Mouse (Mus musculus) embryonic facial prominence, embryonic 13.5 days (tissue): ENCODE measurements around the gene Elf1. TPM values are rescaled to one million over a fixed set of nuclear protein-coding genes. Genes with fewer than 3 reads are reported as not detected.

Experiments
- ATAC-seq: fragments of 200-750 bp; cut with Nextera tagmentation; 2 replicates; pipeline ENCODE4 v1.8.0; 2017; ENCODE audit warnings: low read depth; ENCODE audit not compliant: insufficient number of reproducible peaks, insufficient read depth, low FRiP score, low TSS enrichment
- H3K27ac ChIP-seq: fragments of 300-500 bp; sonication (generic); 2 replicates; pipeline ENCODE4 v1.5.1; 2015; ENCODE audit warnings: moderate library complexity, mild to moderate bottlenecking, inconsistent platforms
- H3K27me3 ChIP-seq: fragments of 300-500 bp; sonication (generic); 2 replicates; pipeline ENCODE4 v1.6.1; 2015; ENCODE audit warnings: mild to moderate bottlenecking, inconsistent platforms
- H3K36me3 ChIP-seq: fragments of 300-500 bp; sonication (generic); 2 replicates; pipeline ENCODE4 v1.6.1; 2015; ENCODE audit warnings: mild to moderate bottlenecking, inconsistent platforms
- H3K4me1 ChIP-seq: fragments of 300-500 bp; sonication (generic); 2 replicates; pipeline ENCODE4 v1.6.1; 2015; ENCODE audit warnings: inconsistent platforms
- H3K4me2 ChIP-seq: fragments of 300-500 bp; sonication (generic); 2 replicates; pipeline ENCODE4 v1.6.1; 2015; ENCODE audit warnings: moderate library complexity, mild to moderate bottlenecking, inconsistent platforms
- H3K4me3 ChIP-seq: fragments of 300-500 bp; sonication (generic); 2 replicates; pipeline ENCODE4 v1.5.1; 2015; ENCODE audit warnings: mild to moderate bottlenecking, inconsistent platforms
- H3K9ac ChIP-seq: fragments of 300-500 bp; sonication (generic); 2 replicates; pipeline ENCODE4 v1.6.1; 2015; ENCODE audit warnings: mild to moderate bottlenecking, inconsistent platforms
- H3K9me3 ChIP-seq: fragments of 300-500 bp; sonication (generic); 2 replicates; pipeline ENCODE4 v1.6.1; 2016; ENCODE audit warnings: inconsistent platforms
- WGBS: fragments of 180-500 bp; shearing (Covaris S2); methylation state at CpG from one replicate; pipeline ENCODE4 v1.1.7; 2015; ENCODE audit warnings: mixed read lengths; 5-methylcytosine and 5-hydroxymethylcytosine counted together
- polyA plus RNA-seq: library from polyadenylated mRNA; unstranded; fragments of >200 nt; fragmentation: Nextera tagmentation; extraction: Ambion mirVana; gene quantifications from 2 replicates; pipeline ENCODE4 v1.2.1, GENCODE M21; 2015

Gene Elf1
- polyA plus RNA-seq, 1 experiment from 2014 or later, result 13.1 TPM

DNA sequence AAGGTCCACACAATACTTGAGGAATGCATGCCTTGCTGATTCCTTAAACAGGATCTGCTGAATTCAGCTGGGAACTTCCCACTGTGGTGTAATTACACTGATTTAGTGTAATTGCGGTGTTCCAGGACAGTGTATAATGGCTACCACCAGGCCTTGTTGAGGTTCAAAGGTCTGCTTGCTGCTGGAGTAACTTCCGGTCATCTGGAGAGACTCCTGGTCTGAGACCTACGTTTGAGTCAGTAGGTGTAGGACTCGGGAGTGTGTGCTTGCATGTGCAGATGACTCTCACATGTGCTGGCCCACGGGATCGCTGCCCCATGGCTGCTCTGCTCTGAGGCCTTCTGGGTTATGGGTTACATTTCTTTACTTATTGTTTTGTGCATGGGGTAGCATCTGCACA lies 13.4 kb downstream of the Elf1 start:
- Histone ChIP-seq H3K4me3 (no peak overlapping the region), H3K9me3 (no peaks in the 10 kb centered on the region), H3K27me3 (no peaks in the 10 kb centered on the region), H3K9ac (no peak overlapping the region), H3K4me2 (no peak overlapping the region), H3K4me1 (no peaks in the 10 kb centered on the region), H3K27ac (no peak overlapping the region), H3K36me3 (peaks cover 6% of the 10 kb centered on the region; the same call in 1 of the 2 replicates)
- no peak; the same call in 1 of the 2 replicates for ATAC-seq
- WGBS, result 56% methylated on average over 6 of the region's 6 CpGs

DNA sequence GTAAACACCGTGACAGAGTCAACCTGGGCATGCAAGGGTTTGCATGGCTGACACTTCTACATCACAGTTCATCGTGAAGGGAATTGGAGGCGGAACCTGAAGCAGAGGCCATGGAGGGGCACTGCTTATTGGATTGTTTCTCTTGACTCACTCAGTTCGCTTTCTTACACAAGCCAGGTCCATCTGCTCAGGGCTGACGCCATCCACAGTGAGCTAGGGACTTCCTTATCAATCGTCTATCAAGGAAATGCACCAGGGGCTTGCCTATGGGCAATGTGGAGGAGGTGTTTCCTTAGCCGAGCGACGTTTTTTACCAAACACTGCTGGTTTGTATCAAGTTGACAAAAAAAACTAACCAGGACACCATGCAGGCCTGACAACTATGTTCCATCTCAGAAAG lies 18.3 kb downstream of the Elf1 start:
- Histone ChIP-seq H3K27ac (no peak overlapping the region), H3K27me3 (no peaks in the 10 kb centered on the region)
- no peak for ATAC-seq

DNA sequence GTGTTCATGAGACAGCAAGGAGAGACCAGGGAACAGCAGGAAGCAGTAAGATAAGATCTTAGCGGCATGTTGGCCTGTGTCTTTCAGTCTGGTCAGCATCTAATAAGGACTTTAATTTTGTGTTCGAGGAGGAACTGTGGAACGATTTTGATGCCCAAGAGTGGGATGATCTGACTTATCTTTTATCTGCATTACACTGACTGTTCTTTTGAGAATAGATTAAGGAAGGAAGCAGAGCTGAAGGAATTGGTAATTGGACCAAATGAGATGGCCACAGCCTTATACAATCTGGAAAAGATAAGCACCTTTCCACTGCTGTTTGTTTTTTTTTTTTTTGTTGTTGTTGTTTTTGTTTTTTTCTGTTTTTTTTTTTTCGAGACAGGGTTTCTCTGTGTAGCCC lies 19.8 kb downstream of the Elf1 start:
- Histone ChIP-seq H3K27ac (no peak overlapping the region), H3K9me3 (no peaks in the 10 kb centered on the region), H3K9ac (no peak overlapping the region), H3K4me2 (no peak overlapping the region), H3K27me3 (no peaks in the 10 kb centered on the region), H3K4me3 (no peak overlapping the region), H3K4me1 (peaks cover 9% of the 10 kb centered on the region), H3K36me3 (peaks cover 7% of the 10 kb centered on the region)
- ATAC-seq, result no peak
- 77% methylated on average over 4 of the region's 4 CpGs for WGBS

More for the DNA sequence above, 18.3 kb downstream of the Elf1 start:
- H3K9ac ChIP-seq, result no peak overlapping the region
- H3K4me1 ChIP-seq, result peaks cover 9% of the 10 kb centered on the region
- peaks cover 7% of the 10 kb centered on the region for H3K36me3 ChIP-seq
- WGBS, result 74% methylated on average over 9 of the region's 9 CpGs
- no peak overlapping the region for H3K4me3 ChIP-seq
- no peaks in the 10 kb centered on the region for H3K9me3 ChIP-seq
- H3K4me2 ChIP-seq, result no peak overlapping the region

DNA sequence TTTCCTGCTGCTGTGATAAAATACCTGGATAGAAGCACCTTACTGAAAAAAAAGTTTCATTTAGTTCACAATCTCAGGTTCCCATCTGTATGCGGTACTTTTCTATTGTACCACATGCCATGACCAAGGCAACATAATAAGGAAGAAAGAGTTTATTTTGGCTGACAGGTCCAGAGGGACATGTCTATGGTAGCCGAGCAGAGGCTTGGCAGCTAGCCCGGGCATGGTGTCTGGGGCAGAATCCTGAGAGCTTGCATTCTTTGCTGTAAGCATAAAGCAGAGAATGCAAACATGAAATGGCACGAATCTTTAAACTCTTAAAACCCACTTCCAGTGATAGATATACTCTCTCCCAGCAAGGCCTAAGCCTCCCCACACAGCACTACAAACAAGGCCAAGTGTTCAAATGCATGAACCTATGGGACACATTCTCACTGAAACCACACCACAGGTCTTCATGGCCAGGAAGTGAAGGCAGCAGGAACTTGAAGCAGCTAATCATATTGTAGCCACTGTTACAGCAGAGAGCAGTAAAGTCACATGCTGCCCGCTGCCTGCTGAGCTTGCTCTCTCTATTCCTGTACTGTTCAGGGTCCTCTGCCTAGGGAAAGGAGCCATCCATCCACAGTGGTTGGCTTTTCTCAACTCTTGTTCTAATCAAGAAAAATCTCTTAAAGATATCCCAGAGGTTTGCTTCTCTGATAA lies 22.5 kb downstream of the Elf1 start:
- Histone ChIP-seq H3K9ac (no peak overlapping the region), H3K4me1 (peaks cover 9% of the 10 kb centered on the region), H3K9me3 (no peaks in the 10 kb centered on the region), H3K36me3 (peaks cover 7% of the 10 kb centered on the region), H3K27me3 (no peaks in the 10 kb centered on the region), H3K4me2 (no peak overlapping the region), H3K4me3 (no peak overlapping the region), H3K27ac (peak overlapping the region; percentile 69)
- ATAC-seq, result no peak
- 49% methylated on average over 5 of the region's 5 CpGs for WGBS

DNA sequence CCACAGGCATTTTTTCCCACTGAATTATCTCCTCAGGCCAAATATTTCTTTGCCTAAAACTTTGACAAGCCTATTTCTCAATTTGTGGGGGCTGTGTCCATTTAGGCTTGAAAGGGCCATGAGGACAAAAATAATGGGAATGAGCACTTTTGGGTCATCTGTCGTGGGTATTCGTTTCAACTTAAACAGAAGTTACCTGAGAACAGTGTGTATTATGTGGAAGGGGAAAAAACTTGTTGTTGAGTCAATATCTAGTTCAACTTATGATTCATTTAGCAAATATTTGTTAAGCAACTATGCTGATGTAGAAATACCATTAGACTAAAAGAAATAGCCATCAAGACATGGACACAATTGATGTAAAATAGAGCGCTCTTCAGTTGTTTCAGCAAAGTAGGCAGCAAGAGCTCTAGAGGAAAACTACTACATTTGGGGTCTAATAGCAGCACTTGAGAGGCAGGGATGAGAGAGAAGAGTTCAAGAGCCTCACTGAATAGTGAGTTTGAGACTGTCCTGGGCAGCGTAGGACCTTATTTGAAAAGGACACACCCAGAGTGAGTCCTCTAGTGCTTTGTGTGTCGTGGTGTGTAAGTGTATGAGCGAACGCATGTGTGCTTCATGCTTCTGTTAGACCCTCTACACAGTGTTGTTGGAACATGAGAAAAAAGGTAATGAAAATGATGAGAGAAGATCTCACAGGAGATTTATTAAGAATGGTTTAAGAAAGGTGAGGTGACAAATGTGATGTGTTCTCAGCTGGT lies 23.4 kb downstream of the Elf1 start:
- no peak for ATAC-seq
- Histone ChIP-seq H3K27me3 (no peaks in the 10 kb centered on the region), H3K4me3 (no peak overlapping the region), H3K27ac (no peak overlapping the region), H3K4me1 (peaks cover 9% of the 10 kb centered on the region), H3K4me2 (no peak overlapping the region), H3K36me3 (peaks cover 7% of the 10 kb centered on the region), H3K9ac (no peak overlapping the region), H3K9me3 (no peaks in the 10 kb centered on the region)
- WGBS, result 91% methylated on average over 7 of the region's 7 CpGs

GRCm38 (mm10) chr14:79506207-79506606 lies 25.2 kb downstream of the Elf1 start:
- no peaks in the 10 kb centered on the region for H3K27me3 ChIP-seq
- no peaks in the 10 kb centered on the region for H3K9me3 ChIP-seq
- WGBS, result 62% methylated on average over 9 of the region's 9 CpGs
- H3K4me1 ChIP-seq, result peaks cover 17% of the 10 kb centered on the region
- peaks cover 7% of the 10 kb centered on the region for H3K36me3 ChIP-seq
- ATAC-seq, result no peak
- H3K9ac ChIP-seq, result no peak overlapping the region
- H3K27ac ChIP-seq, result no peak overlapping the region
- no peak overlapping the region for H3K4me2 ChIP-seq
- H3K4me3 ChIP-seq, result no peak overlapping the region

DNA sequence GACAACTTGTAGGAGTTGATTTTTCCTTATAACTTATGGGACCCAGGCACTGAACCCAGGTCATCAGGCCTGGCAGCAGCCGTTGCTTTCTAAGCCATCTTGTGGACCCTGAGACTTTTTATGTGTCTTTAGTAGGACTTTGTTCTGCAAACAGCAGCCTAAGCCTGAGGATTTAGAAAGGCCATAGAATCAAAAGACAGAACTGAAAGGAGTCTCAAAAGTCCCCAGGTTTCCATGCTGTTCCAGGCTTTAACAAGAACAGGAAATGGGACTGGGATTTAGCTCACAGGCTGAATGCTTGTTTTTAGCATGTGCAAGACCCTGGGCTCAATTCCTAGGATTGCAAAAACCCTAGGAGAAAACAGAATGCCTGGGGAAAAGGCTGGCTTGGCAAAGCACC lies 26.9 kb downstream of the Elf1 start:
- WGBS, result 75% methylated on average over 1 of the region's 1 CpGs
- no peaks in the 10 kb centered on the region for H3K9me3 ChIP-seq
- no peak overlapping the region for H3K4me2 ChIP-seq
- no peak overlapping the region for H3K27ac ChIP-seq
- peaks cover 17% of the 10 kb centered on the region for H3K4me1 ChIP-seq
- no peak for ATAC-seq
- H3K36me3 ChIP-seq, result no peaks in the 10 kb centered on the region
- H3K27me3 ChIP-seq, result no peaks in the 10 kb centered on the region
- no peak overlapping the region for H3K9ac ChIP-seq
- H3K4me3 ChIP-seq, result no peak overlapping the region

DNA sequence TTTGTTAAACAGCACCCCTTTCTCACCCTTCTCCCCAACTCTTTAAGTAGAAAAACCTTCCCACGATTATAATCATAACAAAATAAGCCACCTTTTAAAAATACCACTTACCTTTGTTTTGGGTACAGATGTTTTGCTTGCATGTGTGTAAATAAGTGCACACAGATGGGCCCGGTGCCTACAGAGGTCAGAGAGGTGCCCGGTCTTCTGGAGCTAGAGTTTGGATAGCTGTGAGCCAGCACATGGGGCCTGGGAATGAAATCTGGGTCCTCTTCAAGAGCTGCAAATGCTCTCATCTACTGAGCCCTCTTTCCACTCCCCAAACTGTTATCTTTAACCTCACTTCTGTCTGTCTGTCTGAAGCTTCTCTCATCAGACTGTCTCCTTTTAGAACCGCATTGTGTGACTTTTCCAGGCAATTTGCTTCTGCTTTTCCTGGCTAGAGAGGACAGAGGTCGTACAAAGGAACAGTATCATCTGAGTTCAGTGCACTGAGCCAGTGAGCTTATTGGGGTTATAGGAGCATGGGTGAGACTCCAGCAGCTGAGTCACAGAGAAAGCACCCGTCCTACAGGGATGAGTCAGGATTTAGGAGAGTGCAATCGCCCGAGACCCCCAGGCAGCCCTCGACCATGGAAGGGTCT lies 27.8 kb downstream of the Elf1 start:
- Histone ChIP-seq H3K27ac (no peak overlapping the region), H3K9ac (no peak overlapping the region), H3K36me3 (no peaks in the 10 kb centered on the region), H3K4me2 (no peak overlapping the region), H3K27me3 (no peaks in the 10 kb centered on the region), H3K4me3 (no peak overlapping the region), H3K9me3 (no peaks in the 10 kb centered on the region), H3K4me1 (peaks cover 12% of the 10 kb centered on the region)
- 70% methylated on average over 9 of the region's 9 CpGs for WGBS
- no peak for ATAC-seq

GRCm38 (mm10) chr14:79511521-79511920 lies 30.5 kb downstream of the Elf1 start:
- 61% methylated on average over 1 of the region's 1 CpGs for WGBS
- Histone ChIP-seq H3K27me3 (no peaks in the 10 kb centered on the region), H3K9ac (no peak overlapping the region), H3K4me1 (peaks cover 16% of the 10 kb centered on the region), H3K36me3 (no peaks in the 10 kb centered on the region), H3K27ac (no peak overlapping the region), H3K9me3 (no peaks in the 10 kb centered on the region), H3K4me2 (no peak overlapping the region), H3K4me3 (no peak overlapping the region)
- ATAC-seq, result no peak

DNA sequence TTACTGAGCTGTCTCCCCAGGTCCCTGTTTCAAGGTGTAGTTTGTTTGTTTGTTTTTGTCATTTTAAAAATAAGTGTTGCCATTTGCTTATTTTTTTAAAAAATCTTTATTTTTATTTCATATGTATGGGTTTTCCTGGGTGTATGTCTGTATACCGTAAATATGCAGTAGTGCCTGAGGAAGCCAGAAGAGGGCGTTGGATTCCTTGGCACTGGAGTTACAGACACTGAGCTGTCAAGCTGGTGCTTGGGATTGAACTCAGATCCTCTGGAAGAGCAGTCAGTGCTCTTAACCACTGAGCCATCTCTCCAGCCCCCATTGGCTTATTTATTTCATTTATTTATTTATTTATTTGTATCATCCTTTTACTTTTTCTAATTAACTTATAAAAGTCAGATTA lies 33.0 kb downstream of the Elf1 start:
- no peak for ATAC-seq
- Histone ChIP-seq H3K27ac (no peak overlapping the region), H3K9ac (no peak overlapping the region), H3K27me3 (no peaks in the 10 kb centered on the region), H3K4me3 (no peak overlapping the region), H3K9me3 (no peaks in the 10 kb centered on the region), H3K36me3 (no peaks in the 10 kb centered on the region), H3K4me2 (no peak overlapping the region), H3K4me1 (peaks cover 21% of the 10 kb centered on the region)
- 78% methylated on average over 2 of the region's 2 CpGs for WGBS

GRCm38 (mm10) chr14:79515100-79515499 lies 34.1 kb downstream of the Elf1 start:
- Histone ChIP-seq H3K4me2 (0 out of 2 replicates have a peak overlapping the region, but pooled peaks have one; percentile 28), H3K36me3 (no peaks in the 10 kb centered on the region), H3K27ac (no peak overlapping the region), H3K27me3 (no peaks in the 10 kb centered on the region), H3K9ac (no peak overlapping the region), H3K4me3 (no peak overlapping the region), H3K9me3 (no peaks in the 10 kb centered on the region), H3K4me1 (peaks cover 21% of the 10 kb centered on the region)
- 76% methylated on average over 8 of the region's 8 CpGs for WGBS
- ATAC-seq, result no peak
